Mouse (Mus musculus): ENCODE data around the gene Tcp11l2.

Gene Tcp11l2

GRCm38 (mm10) chr10:84576395-84577070, at the start of gene Tcp11l2:
TSS of gene Tcp11l2 (plus strand) at chr10:84576626.
- in situ Hi-C loops (cut with MboI) = no loop called here

DNA sequence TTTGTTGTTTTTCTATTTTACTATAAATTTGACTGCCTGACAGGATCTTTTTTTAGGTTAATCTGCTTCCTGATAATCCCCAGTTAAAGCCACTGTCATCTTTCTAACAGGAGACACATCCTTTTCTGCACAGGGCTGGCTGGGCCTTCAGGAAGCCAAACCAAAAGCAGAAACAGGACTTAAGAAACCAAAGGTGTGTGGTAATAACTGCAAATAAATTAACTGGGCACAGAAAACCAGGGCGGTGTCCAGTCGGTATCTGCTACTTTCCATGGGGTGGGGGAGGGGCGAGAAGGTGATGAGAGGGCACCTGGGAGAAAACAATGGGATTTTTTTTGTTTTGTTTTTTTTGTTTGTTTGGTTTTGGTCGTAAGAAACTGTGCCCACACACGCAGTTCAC, 49.4 kb upstream of the Tcp11l2 start:
- in situ Hi-C loops (cut with MboI) = no loop called here

- in situ Hi-C loops (cut with MboI) = no loop called here
These were observed 48.8 kb upstream of the Tcp11l2 start for GRCm38 (mm10) chr10:84527631-84528030.

DNA sequence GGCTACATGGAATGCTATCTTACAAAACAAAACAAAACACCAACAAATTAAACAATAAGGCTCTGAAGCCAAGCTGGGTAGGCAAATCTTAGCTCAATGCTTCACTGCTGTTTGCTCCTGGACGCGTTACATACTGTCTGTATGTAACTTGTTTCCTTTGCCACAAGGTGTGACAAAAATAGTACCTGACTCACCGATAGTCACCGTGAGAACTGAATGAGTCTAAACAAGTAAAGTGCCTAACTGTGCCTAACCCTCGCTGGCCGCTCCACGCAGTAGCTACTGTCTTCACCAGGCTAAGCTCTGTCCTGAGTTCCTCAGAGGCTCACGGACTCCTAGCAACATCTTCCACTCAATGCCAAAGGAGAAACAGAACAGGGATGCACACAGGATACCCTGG, 46.0 kb upstream of the Tcp11l2 start:
- in situ Hi-C loops (cut with MboI) = no loop called here

- in situ Hi-C loops (cut with MboI) = no loop called here
These were observed 44.9 kb upstream of the Tcp11l2 start for GRCm38 (mm10) chr10:84531576-84531975.

DNA sequence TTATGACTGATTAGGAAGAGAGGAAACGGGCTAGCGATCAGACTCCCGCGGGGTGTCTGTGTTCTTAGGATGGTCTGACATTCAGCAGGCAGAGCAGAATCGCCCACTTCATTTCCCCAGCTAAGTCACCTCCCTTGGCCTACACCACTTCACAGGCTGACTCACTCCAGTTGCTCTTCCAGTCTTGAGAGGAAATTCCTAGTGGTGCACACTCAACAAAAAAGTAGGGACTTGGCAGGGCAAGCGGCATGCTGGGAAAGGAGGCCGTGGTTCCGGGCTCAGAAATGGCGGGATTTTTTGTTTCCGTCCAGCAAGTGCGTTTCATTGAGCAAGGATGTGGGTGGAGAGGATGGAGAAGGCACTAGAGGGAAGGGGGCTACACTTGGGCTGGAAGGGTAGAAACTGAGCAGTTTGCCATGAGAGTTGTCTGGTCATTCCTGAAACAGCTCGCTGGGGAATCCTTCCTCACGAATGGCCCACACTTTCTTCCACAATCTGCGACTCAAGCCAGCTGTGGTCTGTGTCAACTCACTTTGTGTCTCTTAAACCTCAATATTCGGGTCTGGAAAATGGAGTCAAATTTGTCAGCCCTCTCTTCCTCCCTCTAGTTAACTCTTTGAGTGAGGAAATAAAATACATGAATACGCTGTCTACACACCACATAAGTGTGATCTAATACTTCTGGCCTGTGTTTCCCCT, 44.1 kb upstream of the Tcp11l2 start:
- in situ Hi-C loops (cut with MboI) = no loop called here

DNA sequence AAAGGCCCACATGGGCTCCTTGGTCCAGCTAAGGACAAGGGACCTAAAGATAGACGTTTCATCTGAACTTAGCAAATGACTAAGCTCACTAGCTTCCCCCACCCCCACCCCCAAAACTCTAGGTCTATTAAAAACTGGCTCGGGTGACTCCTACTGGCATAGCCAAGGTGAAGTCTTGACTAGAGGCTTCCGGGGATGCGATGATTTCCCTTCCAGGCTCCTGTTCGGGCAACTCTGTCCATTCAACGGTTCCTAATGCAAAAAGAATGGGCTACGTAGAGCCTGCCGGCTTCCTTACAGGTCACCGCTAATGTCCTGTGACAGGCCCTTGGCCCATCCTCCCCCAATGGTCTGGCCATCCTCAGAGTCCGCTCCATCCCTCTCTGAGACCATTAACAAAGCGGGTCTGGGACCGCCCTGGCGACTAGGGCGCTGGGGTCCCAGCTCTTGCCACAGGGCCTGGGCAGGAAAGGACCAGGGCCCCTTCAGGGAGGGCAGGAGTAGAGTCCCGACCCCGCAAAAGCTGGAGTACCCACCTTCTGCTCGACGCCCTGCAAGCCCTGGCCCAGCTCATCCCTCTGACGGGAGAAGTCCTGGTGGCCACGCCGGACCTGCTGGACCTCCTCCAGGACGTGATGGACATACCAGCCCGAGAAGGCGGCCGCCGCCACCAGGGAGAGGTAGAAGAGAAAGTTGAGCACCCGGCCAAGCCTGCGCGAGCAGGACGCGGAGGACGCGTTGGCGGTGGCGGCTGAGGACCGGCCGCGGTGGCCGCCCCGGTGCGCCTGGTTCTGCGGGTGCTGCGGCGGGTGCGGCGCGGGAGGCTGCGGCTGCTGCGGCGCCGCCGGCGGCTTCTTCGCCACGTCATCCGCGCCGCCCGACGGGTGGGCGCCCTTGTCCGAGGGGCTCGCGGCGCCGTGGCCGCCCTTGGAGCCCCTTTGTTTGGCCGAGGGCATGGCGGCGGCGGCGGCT, 43.2 kb upstream of the Tcp11l2 start:
- in situ Hi-C loops (cut with MboI) = no loop called here

GRCm38 (mm10) chr10:84533912-84534671, 42.3 kb upstream of the Tcp11l2 start, which contains the start of gene Ckap4:
TSS of gene Ckap4 (minus strand) at chr10:84534062.
- in situ Hi-C loops (cut with MboI) = no loop called here

DNA sequence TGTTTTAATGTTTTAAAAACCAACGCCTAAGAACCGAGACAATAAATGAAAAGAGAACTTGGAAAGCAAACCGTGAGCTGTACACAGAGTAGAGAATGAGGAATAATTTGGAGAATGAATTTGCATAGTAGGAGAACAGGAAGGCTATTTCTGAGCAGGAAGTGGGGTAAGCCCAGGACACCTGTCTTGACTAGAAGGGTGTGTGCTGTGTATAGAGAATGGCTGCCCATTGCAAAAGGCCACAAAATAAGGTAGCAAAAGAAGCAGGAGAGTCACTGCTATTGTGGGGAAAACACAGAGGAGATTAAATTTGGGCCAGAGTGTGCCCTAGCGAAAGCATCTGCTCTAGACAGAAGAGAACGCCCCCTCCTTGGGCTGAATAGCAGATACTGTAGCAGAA, 41.0 kb upstream of the Tcp11l2 start:
- in situ Hi-C loops (cut with MboI) = no loop called here

DNA sequence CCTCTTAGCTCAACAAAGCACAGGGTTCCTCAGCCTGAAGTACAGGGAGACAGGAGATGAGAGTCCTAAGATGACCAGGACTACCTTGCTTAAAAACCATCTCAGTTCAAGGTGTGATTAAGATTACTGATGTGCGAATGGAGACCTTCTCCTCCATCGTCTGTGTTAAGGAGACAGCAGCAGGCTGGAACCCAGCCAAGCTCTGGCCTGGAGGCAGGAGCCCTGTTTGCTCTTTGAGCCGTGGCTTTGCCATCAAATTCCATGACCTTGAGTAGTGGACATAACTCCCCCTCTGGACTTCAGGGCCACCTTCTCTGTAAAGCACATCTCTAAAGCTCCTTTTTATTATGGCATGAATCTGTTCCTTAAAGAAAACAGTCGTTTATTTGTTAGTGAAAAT, 40.6 kb upstream of the Tcp11l2 start:
- in situ Hi-C loops (cut with MboI) = no loop called here

GRCm38 (mm10) chr10:84539651-84540050, 36.8 kb upstream of the Tcp11l2 start:
- in situ Hi-C loops (cut with MboI) = no loop called here

DNA sequence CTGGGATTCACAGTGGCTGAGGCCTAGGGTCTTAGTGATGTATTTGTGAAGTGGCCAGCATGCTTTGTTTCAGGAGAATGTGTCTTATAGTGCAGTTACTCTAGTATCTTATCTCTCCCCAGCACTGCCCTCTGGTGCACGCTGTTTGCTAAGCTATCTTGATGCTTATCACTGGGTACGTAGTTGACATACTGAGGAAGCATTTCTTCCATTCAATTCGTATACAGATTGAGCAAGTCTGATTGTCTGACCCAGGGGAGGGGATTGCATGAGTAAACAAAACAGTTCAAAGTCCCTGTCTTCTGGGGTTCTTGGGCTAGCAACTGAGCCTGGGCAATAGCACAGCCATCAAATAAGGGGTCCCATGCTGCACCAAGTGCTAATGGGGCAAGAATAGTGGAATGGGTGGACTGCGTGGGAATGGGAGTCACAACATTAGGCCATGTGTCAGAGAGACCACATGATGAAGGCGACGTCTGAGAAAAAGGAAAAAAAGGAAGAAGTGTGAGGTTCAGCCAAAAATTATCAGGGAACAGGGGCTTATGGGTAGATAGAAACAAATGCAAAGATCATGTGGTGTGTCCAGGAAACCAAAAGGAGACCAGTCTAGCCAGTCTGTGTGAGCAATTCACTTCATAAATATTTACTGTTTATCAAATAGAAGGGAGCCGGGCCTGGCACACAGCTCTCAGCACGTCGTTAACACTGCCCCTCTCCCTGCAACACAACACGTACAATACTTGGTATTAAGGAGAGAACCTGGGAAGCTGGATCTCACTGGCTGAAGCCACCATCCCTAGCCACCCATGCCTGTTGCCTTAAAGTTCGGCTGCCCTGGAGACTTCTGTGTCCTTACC, 33.4 kb upstream of the Tcp11l2 start:
- in situ Hi-C loops (cut with MboI) = no loop called here

GRCm38 (mm10) chr10:84544841-84545610, 31.4 kb upstream of the Tcp11l2 start:
- in situ Hi-C loops (cut with MboI) = no loop called here

DNA sequence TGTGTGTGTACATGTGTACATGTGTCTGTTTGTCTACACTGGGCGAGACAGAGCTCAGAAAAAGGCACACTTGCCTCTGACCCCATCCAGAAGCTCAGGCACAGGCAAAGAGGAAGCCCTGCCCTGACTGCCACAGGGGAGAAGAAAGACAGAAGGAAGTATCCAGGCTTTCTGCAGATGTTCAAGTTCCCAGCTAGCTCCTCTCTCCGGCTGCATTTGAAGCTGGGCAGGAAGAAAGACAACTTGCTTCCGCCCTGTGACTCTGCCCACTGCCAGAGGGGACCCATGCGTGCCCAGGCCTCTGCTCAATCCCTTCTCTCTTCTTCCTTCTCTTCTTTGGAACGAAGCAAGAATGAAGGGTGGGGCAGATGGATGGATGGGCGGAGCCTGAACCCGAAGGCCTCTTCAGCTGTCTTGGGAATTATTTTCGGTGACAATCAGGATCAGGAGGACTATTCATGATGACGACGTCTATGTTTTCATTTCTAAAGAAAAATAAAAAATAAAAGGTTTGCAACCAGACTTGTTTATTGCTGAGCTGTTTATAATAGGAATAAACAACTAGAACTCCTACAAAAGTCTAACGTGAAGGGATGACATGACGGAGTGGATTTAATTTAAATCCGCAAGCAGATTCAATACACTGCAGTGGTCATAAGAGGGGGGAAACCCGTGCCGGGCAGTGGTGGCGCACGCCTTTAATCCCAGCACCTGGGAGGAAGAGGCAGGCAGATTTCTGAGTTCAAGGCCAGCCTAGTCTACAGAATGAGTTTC, 27.1 kb upstream of the Tcp11l2 start:
- in situ Hi-C loops (cut with MboI) = no loop called here

DNA sequence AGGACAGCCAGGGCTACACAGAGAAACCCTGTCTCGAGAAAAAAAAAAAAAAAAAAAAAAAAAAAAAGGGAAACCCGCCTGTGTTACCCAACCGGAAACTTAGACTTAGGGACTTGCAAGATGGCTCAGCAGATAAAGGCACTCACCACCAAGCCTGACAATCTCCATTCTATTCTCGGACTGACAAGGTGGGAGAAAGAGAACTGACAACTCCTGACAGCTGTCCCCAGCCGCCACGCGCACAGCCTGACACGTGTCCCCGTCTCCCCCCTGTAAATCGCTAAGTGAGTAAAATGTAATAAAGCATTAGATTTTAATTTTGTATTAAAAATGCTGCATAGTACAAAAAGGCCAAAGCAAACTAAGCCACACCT, 26.5 kb upstream of the Tcp11l2 start:
- in situ Hi-C loops (cut with MboI) = no loop called here

DNA sequence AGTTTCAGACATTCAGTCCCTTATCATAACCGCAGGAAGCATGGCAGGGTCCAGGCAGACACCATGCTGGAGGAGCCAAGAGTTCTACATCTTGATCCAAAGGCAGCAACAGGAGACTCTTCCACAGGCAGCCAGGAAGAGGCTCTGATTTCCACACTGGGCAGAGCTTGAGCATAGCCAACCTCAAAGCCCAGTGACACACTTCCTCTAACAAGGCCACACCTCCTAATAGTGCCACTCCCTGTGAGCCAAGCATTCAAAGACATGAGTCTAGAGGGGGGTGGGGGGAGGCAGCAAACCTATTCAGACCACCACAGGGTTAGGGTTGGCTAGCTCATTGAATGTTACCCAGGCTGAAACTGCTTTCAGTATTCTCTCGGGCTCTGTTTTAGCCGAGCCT, 24.6 kb upstream of the Tcp11l2 start:
- in situ Hi-C loops (cut with MboI) = no loop called here

GRCm38 (mm10) chr10:84552477-84552876, 23.9 kb upstream of the Tcp11l2 start:
- in situ Hi-C loops (cut with MboI) = no loop called here

- in situ Hi-C loops (cut with MboI) = no loop called here
These were observed 22.0 kb upstream of the Tcp11l2 start for GRCm38 (mm10) chr10:84554291-84555009.

DNA sequence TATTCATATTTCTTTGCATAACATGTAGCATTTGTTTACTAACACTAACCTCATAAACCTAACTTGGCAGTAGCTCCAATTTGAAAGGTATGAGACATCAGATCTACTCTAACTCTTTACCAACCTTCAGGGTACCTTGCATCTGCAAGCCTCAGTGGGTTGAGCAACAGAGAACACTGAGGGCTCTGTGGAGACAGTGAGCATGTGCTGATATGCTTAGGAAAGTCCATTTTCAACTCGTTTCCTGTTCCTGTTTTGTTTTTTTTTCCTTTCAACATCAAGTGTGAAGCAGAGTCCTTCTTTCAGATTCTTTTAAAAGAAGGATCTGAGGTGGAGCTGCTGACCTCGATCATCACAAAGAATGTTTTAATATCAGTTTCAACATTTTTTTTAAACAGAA, 20.3 kb upstream of the Tcp11l2 start:
- in situ Hi-C loops (cut with MboI) = no loop called here
